Mouse (Mus musculus): ENCODE data around the gene BC025920. TPM values are rescaled to one million over a fixed set of nuclear protein-coding genes. Genes with fewer than 3 reads are reported as not detected.
A peak's percentile ranks its signal among the peaks of the same experiment; 100 is the strongest.

Gene BC025920
- total RNA-seq (2014; fragmentation: Nextera tagmentation) (3.7 and 4.4 TPM in 2 replicates), total RNA-seq (2017) (0.26 and 1.4 TPM in 2 replicates)

DNA sequence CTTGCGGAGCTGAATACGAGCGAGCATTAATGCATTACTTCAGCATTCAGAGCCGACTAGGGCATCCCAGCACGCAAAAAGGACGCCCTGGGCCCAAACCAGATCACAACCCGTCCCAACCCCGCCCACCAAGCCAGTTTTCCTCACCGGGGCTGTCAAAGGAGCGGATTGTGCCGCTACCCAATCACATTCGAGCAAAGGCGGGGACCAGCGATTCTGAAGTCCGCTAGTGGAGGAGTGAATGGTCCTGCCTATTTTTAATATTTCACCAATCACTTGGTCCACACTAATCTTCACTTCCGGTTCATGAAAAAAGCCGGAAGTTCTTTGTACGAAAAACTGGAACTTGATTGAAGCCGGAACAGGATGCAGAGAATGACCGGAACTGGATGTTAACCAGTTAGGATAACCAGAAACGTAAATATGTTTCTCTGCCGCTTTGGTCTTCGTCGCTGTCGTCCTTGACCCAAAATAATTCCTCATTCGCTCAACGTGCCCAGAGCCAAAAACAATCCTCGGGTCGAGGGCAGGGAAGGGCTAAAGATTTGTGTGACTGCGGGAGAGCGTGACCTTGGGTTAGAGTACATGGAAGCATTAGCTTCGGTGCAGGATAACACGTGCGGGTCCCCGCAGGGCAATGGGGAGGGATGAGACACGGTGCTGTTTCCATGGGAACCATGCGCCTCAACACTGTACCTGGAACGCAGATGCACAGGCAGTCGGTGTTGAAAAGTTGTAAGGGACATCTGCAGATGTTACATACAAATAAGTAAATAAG lies at the start of gene BC025920:
BC025920 (plus strand) TSS at position 297 of the 778 bp plus-strand sequence.
- ATAC-seq (replicated peaks; ENCODE audit: poor library complexity, severe bottlenecking), result peak; percentile 73

DNA sequence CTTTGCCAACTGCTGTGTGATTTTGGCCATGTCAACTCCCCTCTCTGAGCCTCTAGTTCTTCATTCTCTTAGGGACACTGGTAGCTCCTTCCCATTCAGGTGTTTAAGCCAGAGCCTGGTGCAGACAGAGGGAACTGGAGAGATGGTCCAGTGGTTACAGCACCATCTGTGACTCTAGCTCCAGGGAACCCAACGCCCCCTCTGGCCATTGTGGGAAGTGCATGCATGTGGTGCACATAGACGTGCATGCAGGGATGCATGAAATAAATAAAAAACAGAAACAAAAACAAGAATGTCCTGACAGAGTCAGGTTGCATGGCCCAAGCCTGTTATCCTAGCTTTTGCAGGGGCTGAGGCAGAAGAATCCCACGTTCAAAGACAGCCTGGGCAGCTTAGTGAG lies 49.8 kb upstream of the BC025920 start:
- ATAC-seq (replicated peaks; ENCODE audit: poor library complexity, severe bottlenecking), result no peak

DNA sequence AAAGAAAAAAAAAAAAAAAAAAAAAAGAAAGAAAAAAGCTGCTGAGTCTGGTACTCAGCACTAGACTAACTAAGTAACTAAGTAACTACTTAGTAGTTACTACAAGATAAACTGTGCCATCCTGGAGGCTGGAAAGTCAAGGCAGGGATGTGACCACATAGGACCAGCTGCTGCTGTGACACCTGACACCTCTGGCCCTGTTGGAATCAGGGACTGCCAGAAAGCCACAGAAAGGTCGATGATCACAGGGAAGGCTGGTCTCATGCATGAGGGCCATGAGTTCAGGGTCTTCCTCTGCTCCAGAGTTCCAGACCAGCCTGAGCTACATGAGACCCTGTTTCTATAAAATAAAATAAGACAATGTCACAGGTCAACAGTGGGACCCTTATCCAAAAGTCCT lies 48.6 kb upstream of the BC025920 start:
- ATAC-seq (replicated peaks; ENCODE audit: poor library complexity, severe bottlenecking), result no peak

DNA sequence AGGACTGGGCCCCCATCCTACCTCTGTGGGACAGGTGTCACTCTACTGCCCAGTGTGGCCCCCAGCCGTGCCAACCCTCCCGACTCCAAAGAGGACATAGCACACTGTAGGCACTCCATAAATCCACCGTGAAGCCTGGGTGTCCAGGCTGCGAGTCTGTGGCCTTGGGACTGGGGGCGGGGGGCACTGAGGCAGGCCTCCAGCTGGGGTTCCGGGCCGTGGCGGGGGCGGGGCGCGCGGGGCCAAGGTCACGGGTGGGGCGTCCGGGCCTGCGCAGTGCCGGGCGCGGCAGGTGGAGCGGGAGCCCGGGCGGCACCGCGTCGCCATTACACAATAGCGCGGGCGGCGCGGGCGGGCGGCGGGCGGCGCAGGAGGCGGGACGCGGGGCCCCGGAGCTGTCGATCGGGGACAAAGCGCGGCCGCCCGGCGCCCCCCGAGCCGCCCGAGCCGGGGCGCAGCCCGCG lies 46.9 kb upstream of the BC025920 start, which contains the start of gene Aes:
Aes (plus strand) TSS at position 326 of the 464 bp plus-strand sequence.
- peak; percentile 39 for ATAC-seq (replicated peaks; ENCODE audit: poor library complexity, severe bottlenecking)

DNA sequence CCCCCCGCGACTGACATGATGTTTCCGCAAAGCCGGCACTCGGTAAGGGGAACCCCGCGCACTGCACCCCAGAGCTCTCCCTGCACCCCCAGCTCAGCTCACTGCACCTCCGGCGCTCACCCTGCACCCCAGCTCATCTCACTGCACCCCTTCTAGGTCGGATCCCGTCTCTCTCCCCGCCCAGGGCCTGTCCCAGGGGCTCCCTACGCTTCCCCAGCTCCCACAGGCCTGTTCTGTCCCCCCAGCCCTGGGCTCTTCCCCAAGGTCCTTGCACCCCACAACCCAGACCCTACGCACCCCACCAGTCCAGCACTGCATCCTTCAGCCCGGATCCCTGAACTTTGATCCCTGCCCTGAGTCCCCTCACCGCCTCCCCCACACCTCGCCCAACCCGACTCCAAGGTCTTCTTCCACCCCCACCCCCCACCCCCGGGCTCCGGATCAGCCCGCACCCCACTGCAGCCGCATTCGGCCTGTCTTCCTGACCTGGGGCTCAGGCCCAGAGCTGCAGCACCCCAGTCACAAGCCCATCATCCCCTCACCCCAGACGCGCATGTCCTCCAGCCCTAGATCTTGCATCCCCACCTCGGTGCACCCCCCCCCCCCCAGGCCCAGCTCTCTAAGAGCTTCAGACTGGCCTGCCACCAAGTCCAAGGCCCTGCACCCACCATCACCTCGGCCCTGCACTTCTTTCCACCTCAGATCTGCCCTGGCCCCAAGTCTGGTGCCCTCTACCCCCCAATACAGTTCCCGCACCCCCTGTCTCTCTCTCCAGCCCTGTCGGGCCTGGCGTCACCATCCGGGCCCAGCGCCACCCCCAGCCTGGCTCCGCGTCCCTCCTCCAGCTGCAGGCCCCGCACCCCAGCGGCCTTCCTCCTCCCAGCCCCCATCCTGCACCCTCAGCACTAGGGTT lies 46.2 kb upstream of the BC025920 start:
- ATAC-seq (replicated peaks; ENCODE audit: poor library complexity, severe bottlenecking), result peak; percentile 55

DNA sequence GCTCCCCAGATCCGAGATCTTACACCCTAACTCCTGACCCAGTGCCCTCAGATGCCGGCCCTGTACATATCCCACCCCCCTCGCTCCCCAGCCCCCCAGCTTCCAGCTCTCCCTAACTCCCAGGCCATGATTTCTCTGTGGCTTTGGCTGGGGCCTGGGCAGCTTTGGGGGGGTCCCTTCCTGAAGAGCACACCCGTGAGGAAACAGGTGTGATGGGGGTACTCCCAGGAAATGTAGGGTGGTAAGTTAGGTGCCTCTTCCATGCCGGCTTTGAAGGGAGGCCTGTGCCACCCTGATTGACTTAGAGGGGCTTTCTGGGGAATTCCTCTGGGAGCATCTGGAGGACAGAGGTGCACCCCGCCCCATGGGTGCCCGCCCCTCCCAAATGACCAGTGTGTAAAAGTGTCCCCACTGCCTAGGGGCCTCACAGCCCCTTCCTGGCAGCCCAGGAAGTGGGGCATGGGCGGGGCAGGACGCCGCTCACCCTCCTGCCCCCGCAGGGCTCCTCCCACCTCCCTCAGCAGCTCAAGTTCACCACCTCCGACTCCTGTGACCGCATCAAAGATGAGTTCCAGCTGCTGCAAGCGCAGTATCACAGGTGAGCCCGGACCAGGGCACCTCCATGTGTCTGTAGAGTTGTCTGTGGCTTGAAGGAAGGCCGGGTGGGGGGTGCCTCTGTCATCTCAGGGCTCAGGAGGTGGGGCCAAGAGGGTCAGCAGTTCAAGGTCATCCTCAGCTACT lies 45.2 kb upstream of the BC025920 start:
- peak; percentile 57 for ATAC-seq (replicated peaks; ENCODE audit: poor library complexity, severe bottlenecking)

DNA sequence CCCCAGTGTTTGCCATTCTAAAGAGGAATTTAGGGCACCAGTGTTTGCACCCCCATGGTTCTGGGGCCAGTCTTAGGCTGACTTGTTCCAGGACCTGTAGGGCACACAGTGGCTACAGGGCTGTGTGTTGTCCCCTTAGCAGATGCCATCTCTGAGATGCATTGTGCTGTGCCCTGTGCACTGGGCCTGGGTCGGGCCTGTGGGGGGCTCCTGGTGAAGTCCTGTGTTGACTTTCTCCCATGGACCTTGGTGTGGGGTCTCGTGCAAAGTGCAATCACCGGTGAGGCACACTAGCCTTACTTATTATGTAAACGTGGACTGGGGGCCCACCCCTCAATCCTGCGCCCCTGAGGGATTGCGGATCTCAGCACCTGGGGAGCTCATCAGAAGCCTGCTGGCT lies 43.7 kb upstream of the BC025920 start:
- no peak for ATAC-seq (replicated peaks; ENCODE audit: poor library complexity, severe bottlenecking)

DNA sequence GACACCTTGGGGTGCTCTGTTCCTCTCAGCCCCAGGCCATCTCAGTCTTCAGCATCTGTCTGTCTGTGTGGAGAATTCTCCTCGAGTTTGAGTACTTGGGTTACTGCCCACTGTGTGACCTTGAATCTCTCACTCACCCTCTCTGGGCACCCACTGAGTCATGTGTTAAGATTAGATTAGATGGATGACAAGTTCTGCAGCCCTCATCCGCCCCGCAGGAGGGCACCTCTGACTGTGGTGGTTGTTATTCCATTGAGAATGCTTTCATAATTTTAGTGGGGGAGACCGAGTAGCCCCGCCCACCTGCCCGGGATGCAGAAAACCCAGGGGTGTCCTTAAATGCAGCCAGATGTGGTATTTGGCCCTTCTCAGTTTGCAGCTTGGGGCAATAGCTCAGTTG lies 42.6 kb upstream of the BC025920 start:
- no peak for ATAC-seq (replicated peaks; ENCODE audit: poor library complexity, severe bottlenecking)

DNA sequence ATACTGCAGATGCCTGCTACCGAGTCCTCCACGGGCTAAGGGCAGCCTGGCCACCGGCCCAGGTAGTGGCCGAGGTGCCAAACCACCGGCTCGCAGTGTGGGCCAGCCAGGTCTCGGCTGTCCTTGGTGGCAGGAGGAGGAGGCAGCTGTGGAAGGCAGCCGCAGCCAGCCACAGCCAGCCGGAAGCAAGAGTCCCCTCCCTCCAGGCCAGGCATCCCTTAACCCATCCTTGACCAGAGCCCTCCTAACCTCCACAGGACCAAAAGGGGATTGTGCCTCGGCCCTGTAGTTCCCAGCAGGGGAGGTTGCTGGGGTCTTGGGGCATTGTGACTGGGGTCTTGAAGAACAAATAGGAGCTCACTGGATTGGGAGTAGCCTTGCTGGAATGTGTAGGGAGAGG lies 41.9 kb upstream of the BC025920 start:
- ATAC-seq (replicated peaks; ENCODE audit: poor library complexity, severe bottlenecking), result 0 out of 2 replicates have a peak, but pooled peaks have one; percentile 7

DNA sequence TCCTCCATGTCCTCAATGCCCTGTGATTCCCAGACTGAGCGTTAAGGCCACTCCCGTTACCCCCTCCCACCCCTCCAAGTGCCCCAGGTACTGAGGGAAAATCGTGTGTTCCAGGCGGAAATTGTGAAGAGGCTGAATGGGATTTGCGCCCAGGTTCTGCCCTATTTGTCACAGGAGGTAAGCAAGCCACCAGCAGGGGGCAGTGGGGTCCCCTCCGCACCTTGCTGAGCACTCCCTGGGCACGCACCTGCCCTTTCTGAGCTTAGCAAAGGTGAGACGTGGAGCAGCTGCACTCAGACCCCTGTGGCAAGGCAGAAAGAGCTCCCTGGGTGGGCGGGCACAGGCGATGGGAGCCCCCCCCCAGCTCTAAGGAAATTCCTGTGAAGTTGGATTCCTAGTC lies 41.3 kb upstream of the BC025920 start:
- no peak for ATAC-seq (replicated peaks; ENCODE audit: poor library complexity, severe bottlenecking)

DNA sequence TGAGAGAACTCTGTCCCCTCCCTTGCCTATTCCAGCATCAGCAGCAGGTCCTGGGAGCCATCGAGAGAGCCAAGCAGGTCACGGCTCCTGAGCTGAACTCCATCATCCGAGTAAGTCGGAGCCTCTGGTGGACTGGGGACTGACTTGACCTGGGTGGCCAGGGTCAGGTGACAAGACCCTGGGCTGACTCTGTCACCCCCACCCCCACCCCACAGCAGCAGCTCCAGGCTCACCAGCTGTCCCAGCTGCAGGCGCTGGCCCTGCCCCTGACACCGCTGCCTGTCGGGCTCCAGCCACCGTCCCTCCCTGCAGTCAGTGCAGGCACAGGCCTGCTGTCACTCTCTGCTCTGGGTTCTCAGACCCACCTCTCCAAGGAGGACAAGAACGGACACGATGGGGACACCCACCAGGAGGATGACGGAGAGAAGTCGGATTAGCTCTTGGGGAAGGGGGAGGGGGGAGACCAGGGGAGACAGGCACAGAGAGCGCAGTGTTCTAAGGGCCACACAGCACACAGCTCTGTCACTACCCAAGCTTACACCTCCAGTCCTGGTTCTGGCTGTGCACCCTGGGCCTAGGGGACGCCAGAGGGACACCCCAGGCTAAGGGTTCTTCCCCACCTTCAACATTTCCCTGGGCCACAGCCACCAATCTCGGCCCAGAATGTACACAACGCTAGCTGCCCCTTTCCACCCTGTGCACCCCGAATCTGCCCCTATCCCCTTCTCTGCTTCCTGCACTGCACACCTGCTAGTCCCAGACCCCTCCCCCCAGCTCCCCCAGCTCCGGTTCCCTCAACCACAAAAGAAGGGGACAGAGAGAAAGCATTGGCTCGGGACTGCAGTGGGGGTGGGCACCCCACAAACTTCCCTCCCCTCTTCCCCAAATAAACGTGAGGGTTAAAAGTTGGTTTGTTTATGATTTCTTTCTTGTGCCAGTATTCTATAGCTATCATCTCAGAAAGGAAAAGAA lies 40.5 kb upstream of the BC025920 start:
- no peak for ATAC-seq (replicated peaks; ENCODE audit: poor library complexity, severe bottlenecking)

DNA sequence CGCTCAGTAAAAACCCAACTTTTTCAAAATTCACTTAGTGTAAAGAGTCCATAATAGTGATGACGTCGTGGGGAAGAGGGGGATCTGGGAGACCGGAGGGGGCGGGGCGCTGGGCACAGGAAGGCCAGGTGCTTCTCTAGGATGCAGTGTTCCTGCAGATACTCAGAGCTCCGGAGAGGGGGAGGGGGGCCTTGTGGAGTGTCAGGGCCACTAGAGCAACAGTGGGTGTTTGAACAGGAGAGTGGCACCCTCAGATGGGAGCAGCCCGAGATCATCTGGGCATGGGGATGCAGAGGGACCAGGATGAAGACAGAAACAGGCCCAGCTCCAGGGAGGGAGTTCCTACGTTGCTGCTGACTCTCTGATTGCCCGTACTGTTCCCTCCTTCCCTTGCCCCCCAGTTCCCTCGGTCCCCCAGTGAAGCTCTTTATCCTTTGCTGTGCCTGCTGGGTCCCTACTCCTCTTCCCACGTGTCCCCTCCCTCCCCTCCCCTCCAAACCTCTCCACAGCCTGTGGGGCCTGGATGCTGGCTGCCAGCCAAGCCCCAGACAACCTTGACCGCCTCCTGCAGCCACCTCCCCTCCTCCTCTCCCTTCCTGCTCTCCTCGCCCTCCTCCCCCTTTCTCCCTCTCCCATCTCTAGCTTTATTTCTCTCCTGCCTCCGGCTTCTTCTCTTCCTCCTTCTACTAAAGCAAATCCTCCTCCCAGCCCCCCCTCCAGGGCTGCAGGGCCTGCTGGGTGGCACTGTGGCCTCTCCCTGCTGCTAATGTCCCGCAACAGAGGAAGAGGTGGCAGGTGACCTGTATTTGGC lies 37.5 kb upstream of the BC025920 start:
- ATAC-seq (replicated peaks; ENCODE audit: poor library complexity, severe bottlenecking), result no peak

DNA sequence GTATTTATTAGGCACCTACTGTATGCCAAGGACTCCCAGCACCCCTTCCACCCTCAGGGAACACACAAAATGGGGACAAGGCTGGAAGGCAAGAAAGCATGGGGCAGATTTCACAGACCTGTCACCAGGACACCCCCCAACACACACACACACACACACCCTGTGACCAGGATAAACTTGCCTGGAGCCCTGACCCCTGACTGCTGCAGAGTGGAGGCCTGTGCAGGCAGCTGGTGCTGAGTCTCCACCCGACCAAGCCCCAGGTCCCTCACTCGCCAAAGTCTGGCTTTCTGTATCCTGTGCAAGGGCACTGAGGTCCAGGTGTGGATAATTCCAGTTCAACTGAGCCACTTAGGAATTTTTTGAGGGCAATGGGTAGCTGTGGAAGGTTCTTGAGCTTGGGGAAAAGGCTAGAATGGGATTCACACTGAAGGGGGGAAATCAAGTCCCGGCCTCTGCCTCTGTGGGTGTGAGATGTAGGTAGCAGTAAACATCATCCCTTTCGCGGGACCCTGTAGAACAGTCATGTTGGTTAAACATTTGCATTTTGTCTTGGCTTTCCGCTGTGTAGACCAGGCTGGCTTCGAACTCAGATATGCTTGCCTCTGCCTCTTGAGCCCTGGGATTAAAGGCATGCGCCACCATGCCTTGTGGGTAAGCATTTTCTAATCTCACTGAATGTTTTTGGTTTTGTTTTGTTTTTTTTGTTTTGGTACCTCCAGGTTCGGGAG lies 36.4 kb upstream of the BC025920 start:
- ATAC-seq (replicated peaks; ENCODE audit: poor library complexity, severe bottlenecking), result no peak

DNA sequence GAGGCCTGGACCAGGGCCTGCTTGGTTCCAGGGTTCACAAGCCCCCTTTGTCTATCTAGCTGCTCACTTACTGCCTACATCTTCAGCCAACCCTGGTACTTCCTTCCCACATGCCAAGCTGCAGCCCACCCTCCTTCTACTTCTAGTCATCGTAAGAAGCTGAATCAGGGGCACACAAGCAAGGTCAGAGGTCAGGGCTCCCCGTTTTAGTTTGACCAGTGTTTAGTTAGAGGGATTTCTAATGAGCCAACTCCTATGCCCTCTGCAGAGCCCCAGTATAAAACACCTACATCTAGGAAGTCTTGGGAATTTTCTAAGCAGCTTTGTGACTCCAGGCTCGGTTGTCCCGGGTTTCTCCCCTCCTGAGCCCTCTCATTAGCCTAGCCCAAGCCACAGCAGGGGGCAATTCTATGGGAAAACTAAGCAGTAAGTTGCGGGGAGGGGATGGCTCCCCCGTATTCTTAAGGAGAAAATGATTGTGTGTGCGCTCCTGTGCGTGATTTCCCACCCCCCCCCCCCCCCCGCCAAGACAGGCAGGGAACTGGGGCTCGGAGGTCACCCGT lies 35.8 kb upstream of the BC025920 start:
- ATAC-seq (replicated peaks; ENCODE audit: poor library complexity, severe bottlenecking), result no peak

DNA sequence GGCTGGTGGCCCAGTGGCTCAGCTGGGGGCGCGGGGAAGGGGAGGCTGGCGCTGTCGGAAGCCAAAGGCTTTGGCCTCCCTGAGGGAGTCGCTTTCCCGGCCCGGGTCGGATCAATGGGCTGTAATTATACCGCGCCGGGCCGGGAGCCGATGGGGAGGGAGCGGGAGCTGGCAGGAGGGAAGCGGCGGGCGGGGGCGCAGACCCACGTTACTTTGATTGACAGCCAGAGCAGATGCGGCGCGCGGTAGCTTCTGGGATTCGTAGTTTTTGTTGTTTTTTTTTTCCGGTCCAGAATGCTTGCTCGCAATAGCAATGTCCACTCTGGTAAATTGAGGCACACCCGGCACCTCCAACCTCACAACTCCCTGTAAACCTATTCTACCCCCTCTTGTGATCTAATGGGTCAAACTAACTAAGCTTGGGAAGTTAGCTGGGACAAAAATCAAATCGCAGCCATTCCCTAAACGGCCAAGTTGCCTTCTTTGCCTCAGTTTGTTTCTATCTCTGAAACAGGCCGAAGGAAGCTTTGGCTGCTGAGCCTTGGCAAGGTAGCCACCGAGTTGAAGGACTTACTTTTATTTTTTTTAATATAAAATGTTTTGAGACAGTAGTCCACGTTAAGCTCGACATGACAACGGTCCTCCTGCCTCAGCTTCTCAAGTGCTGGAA lies 35.1 kb upstream of the BC025920 start:
- ATAC-seq (replicated peaks; ENCODE audit: poor library complexity, severe bottlenecking), result peak; percentile 68

DNA sequence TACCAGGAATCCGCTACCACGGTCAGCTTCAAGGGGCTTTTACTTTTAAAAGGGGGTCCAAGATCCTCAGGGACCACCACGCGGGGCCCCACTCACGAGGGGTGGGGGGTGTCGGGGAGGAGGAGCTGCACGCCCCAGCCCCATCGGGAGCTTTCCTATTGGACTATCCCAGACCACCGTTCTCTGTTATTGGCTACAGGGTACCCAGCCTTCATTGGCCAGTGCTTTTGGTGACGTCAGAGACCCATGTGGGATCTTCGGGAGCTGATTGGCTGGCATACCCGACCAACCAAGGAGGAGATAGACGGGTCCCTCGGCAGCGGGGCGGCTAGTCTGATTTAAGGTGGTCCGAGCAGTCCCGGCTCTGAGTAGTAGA lies 34.6 kb upstream of the BC025920 start:
- peak; percentile 84 for ATAC-seq (replicated peaks; ENCODE audit: poor library complexity, severe bottlenecking)

DNA sequence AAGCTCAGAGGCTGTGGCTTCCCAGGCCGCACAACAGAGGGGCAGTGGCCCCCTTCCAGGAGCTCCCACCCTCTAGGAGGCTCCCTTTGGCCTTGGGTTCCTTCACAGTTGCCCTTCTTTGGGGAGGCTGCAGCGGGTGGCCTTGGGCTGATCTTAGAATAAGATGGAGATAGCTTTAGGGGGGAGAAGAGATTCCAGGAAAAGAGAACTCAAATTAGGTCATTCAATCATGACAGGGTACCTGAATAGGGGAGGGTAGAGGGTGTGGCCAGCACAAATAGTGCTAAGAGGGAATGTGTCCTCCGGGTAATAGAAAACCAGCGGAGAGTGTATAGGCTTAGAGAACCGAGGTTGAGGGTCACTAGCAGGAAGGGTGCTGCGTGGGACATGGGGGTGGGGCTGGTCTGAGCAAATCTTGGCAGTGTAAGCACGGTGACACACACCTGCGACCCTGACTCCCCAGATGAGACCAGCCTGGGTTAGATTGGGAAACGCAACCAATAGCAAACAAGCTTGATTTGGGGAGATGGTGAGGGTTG lies 33.9 kb upstream of the BC025920 start:
- no peak for ATAC-seq (replicated peaks; ENCODE audit: poor library complexity, severe bottlenecking)

Data from granulocyte monocyte progenitor cell, adult 5-6 weeks (primary cell).